Mouse (Mus musculus) bone marrow macrophage, adult 2 months (primary cell): ENCODE measurements around the gene Cnep1r1. TPM values are rescaled to one million over a fixed set of nuclear protein-coding genes. Genes with fewer than 3 reads are reported as not detected.

ENCODE experiments used
- H3K27ac ChIP-seq: 2 replicates; pipeline ENCODE4 v1.5.1; 2012; ENCODE audit warnings: low read depth, low read length; ENCODE audit not compliant: insufficient read depth
- H3K4me1 ChIP-seq: 2 replicates; pipeline ENCODE4 v1.6.1; 2012; ENCODE audit warnings: low read length; ENCODE audit not compliant: control insufficient read depth, insufficient read depth
- H3K4me3 ChIP-seq: 2 replicates; pipeline ENCODE4 v1.5.1; 2012; ENCODE audit warnings: mild to moderate bottlenecking, low read length, moderate library complexity; ENCODE audit not compliant: insufficient read depth
- CTCF ChIP-seq: IDR thresholded peaks from 2 replicates; pipeline ENCODE4 v1.5.1; 2012; ENCODE audit warnings: low read depth, mild to moderate bottlenecking, low read length, moderate library complexity
- POLR2A ChIP-seq: IDR thresholded peaks from 2 replicates; pipeline ENCODE4 v1.6.1; 2012; ENCODE audit warnings: mild to moderate bottlenecking, low read depth, low read length, borderline replicate concordance
- polyA plus RNA-seq: library from polyadenylated mRNA; stranded (reverse); fragments of >200 nt; gene quantifications from 2 replicates; pipeline ENCODE4 v1.2.4, GENCODE M21; 2012; ENCODE audit not compliant: missing spikeins, insufficient read depth, insufficient read length

The Cnep1r1 gene
- polyA plus RNA-seq, 1 experiment: 46.6 TPM

- TF ChIP-seq CTCF (no peak), POLR2A (no peak)
- Histone ChIP-seq H3K4me1 (no peaks in the 10 kb centered on the region), H3K4me3 (no peak overlapping the region), H3K27ac (no peak overlapping the region)
Measured at GRCm38 (mm10) chr8:88129397-88129796, 10.8 kb downstream of the Cnep1r1 start.

GRCm38 (mm10) chr8:88130754-88131317 is 12.3 kb downstream of the Cnep1r1 start:
- H3K4me3 ChIP-seq: no peak overlapping the region
- TF ChIP-seq CTCF (no peak), POLR2A (no peak)
- no peaks in the 10 kb centered on the region for H3K4me1 ChIP-seq
- H3K27ac ChIP-seq: no peak overlapping the region

GRCm38 (mm10) chr8:88137748-88138484 is 19.3 kb downstream of the Cnep1r1 start, which contains the start of gene Heatr3:
Heatr3 (plus strand) TSS chr8:88137855.
- TF ChIP-seq POLR2A (no peak), CTCF (no peak)
- Histone ChIP-seq H3K27ac (peak within 1 kb of the TSS; percentile 38), H3K4me1 (peaks cover 20% of the 10 kb centered on the region), H3K4me3 (peak within 1 kb of the TSS; percentile 81)

GRCm38 (mm10) chr8:88139256-88139655 is 20.7 kb downstream of the Cnep1r1 start:
- no peak overlapping the region for H3K4me3 ChIP-seq
- H3K27ac ChIP-seq: no peak overlapping the region
- peaks cover 20% of the 10 kb centered on the region for H3K4me1 ChIP-seq
- no peak for TF ChIP-seq POLR2A
- no peak for TF ChIP-seq CTCF

- no peak overlapping the region for H3K4me3 ChIP-seq
- no peak for TF ChIP-seq POLR2A
- no peak for TF ChIP-seq CTCF
- H3K27ac ChIP-seq: no peak overlapping the region; the same call in 1 of the 2 replicates
- peaks cover 20% of the 10 kb centered on the region for H3K4me1 ChIP-seq
Measured at GRCm38 (mm10) chr8:88141629-88142028, 23.1 kb downstream of the Cnep1r1 start.

GRCm38 (mm10) chr8:88144041-88144440 is 25.5 kb downstream of the Cnep1r1 start:
- no peak overlapping the region for H3K4me3 ChIP-seq
- H3K4me1 ChIP-seq: peaks cover 15% of the 10 kb centered on the region
- TF ChIP-seq POLR2A: no peak
- no peak for TF ChIP-seq CTCF

GRCm38 (mm10) chr8:88150910-88151371 is 32.4 kb downstream of the Cnep1r1 start:
- Histone ChIP-seq H3K4me1 (no peaks in the 10 kb centered on the region), H3K4me3 (no peak overlapping the region), H3K27ac (no peak overlapping the region)
- no peak for TF ChIP-seq CTCF
- no peak for TF ChIP-seq POLR2A

More at GRCm38 (mm10) chr8:88144041-88144440, 25.5 kb downstream of the Cnep1r1 start:
- no peak overlapping the region for H3K27ac ChIP-seq

GRCm38 (mm10) chr8:88160237-88160995 is 41.8 kb downstream of the Cnep1r1 start:
- TF ChIP-seq POLR2A: no peak
- TF ChIP-seq CTCF: no peak
- no peak overlapping the region for H3K27ac ChIP-seq
- no peak overlapping the region for H3K4me3 ChIP-seq
- no peaks in the 10 kb centered on the region for H3K4me1 ChIP-seq

GRCm38 (mm10) chr8:88161439-88161838 is 42.9 kb downstream of the Cnep1r1 start:
- Histone ChIP-seq H3K4me3 (no peak overlapping the region), H3K27ac (no peak overlapping the region), H3K4me1 (no peaks in the 10 kb centered on the region)
- TF ChIP-seq POLR2A (no peak), CTCF (peak; percentile 33; the same call in 1 of the 2 replicates)
